In the genomic region with DNA sequence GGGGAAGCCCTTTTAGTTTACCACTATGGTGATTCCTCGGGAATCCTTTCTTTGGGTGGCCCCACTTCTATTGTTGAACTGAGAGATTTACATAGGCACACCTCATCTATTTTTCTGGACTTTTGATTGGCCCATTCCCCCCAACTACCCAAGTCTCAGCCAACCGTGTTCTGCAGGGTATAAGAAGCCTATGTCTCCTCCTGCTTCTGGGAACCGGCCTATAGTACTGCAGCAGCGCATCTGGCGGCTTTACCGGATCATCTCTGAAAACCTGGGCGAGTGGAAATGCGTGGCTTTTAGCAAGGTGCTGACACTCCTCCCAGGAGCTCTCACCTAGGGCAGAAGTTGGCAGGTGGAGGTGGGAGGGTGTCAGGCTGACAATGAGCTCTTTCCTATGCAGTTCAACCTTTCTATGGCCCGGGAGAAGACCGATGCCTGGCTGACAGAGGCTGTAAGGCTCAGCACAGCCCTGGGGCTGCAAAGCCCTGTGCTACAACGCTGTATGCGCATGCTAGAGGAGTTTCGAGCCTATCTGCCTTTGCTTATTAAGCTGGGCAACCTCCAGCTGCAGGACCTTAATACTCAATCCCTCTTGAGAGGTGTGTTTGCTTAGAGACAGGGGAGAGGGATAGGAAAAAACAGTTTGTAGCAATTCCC, we compare ENCODE assay signal across 10 mouse cellular contexts. TPM values are rescaled to one million over a fixed set of nuclear protein-coding genes. Genes with fewer than 3 reads are reported as not detected.
DNase-seq lines count a peak whose midpoint lies in the region; ATAC-seq and TF ChIP-seq lines count a peak whose summit lies in the region.
"Had no signal": no experiment of that assay in that cellular context is flagged by ENCODE, and none has a peak within 500 bp of the region (broad histone marks: within the 10 kb centered on the region; RNA-seq: fewer than 3 reads in every experiment).

No protein-coding gene starts in this region.

- no peak for DNase-seq in stomach, postnatal 0 days (ENCODE audit: low spot score)
- no peak for DNase-seq in c-Kit-positive CD71-positive TER-119-positive erythroid progenitor cells, embryonic 14.5 days (ENCODE audit: low spot score)
- DNase-seq: cerebellum, adult 11-12 months; gastrocnemius, adult 2 months had no signal

- WGBS in forebrain, embryonic 12.5 days: 11% methylated on average over 13 of the region's 13 CpGs
- WGBS in forebrain, embryonic 16.5 days: 11% methylated on average over 13 of the region's 13 CpGs
- WGBS in stomach, embryonic 14.5 days: 8% methylated on average over 13 of the region's 13 CpGs
- WGBS in stomach, postnatal 0 days: 15% methylated on average over 13 of the region's 13 CpGs
- WGBS in limb, embryonic 12.5 days: 15% methylated on average over 13 of the region's 13 CpGs
- 11% methylated on average over 13 of the region's 13 CpGs for WGBS in stomach, embryonic 15.5 days

- no peaks in the 10 kb centered on the region for H3K36me3 ChIP-seq in forebrain, embryonic 12.5 days (replicated peaks)
- H3K36me3 ChIP-seq in forebrain, embryonic 16.5 days (ENCODE audit: control insufficient read depth, insufficient read depth): no peaks in the 10 kb centered on the region
- no peaks in the 10 kb centered on the region for H3K36me3 ChIP-seq in stomach, embryonic 14.5 days (ENCODE audit: control insufficient read depth, insufficient read depth, low read length)
- no peaks in the 10 kb centered on the region for H3K36me3 ChIP-seq in stomach, postnatal 0 days (ENCODE audit: control insufficient read depth, insufficient read depth, low read length)
- H3K36me3 ChIP-seq in limb, embryonic 12.5 days: no peaks in the 10 kb centered on the region
- H3K36me3 ChIP-seq in stomach, embryonic 15.5 days: no peaks in the 10 kb centered on the region

- H3K9me3 ChIP-seq in forebrain, embryonic 12.5 days: no peaks in the 10 kb centered on the region
- no peaks in the 10 kb centered on the region for H3K9me3 ChIP-seq in forebrain, embryonic 16.5 days (ENCODE audit: control insufficient read depth, low read length)
- H3K9me3 ChIP-seq in stomach, embryonic 14.5 days (ENCODE audit: control insufficient read depth, low read depth, low read length): no peaks in the 10 kb centered on the region
- H3K9me3 ChIP-seq in stomach, postnatal 0 days (ENCODE audit: control insufficient read depth, low read length): no peaks in the 10 kb centered on the region
- H3K9me3 ChIP-seq in limb, embryonic 12.5 days: no peaks in the 10 kb centered on the region
- no peaks in the 10 kb centered on the region for H3K9me3 ChIP-seq in stomach, embryonic 15.5 days

- no peak for ATAC-seq in forebrain, embryonic 12.5 days (ENCODE audit: low FRiP score)
- ATAC-seq in forebrain, embryonic 16.5 days: no peak
- ATAC-seq in stomach, embryonic 14.5 days (ENCODE audit: insufficient number of reproducible peaks, insufficient read depth, low FRiP score, low read depth): peak; percentile 71
- ATAC-seq in stomach, postnatal 0 days (ENCODE audit: low FRiP score, low TSS enrichment): no peak
- ATAC-seq in limb, embryonic 12.5 days (ENCODE audit: insufficient number of reproducible peaks, insufficient read depth, low FRiP score, low TSS enrichment, low read depth): peak; percentile 63; the same call in 1 of the 2 replicates
- ATAC-seq in stomach, embryonic 15.5 days (ENCODE audit: insufficient read depth, low FRiP score, low read depth): peak; percentile 65; the same call in 1 of the 2 replicates
- no peak for ATAC-seq in megakaryocyte-erythroid progenitor cell, adult 5-6 weeks (replicated peaks; ENCODE audit: low FRiP score, low TSS enrichment, poor library complexity, severe bottlenecking)

- TF ChIP-seq EP300 in stomach, postnatal 0 days (optimal IDR thresholded peaks at IDR 0.05): no peak

- no peaks in the 10 kb centered on the region; the same call in 1 of the 2 replicates for H3K27me3 ChIP-seq in forebrain, embryonic 12.5 days
- H3K27me3 ChIP-seq in forebrain, embryonic 16.5 days (replicated peaks; ENCODE audit: control insufficient read depth, insufficient read depth, low read length): no peaks in the 10 kb centered on the region
- H3K27me3 ChIP-seq in stomach, embryonic 14.5 days (ENCODE audit: control insufficient read depth, insufficient read depth, low read length): no peaks in the 10 kb centered on the region
- H3K27me3 ChIP-seq in stomach, postnatal 0 days (ENCODE audit: control insufficient read depth, insufficient read depth, low read length): no peaks in the 10 kb centered on the region
- H3K27me3 ChIP-seq in limb, embryonic 12.5 days: no peaks in the 10 kb centered on the region
- no peaks in the 10 kb centered on the region for H3K27me3 ChIP-seq in stomach, embryonic 15.5 days (replicated peaks)

- no peak overlapping the region for H3K27ac ChIP-seq in forebrain, embryonic 12.5 days
- H3K27ac ChIP-seq in forebrain, embryonic 16.5 days (ENCODE audit: low read length): no peak overlapping the region
- no peak overlapping the region for H3K27ac ChIP-seq in stomach, embryonic 14.5 days (ENCODE audit: low read length)
- H3K27ac ChIP-seq in stomach, postnatal 0 days (replicated peaks): no peak overlapping the region
- H3K27ac ChIP-seq in limb, embryonic 12.5 days: no peak overlapping the region
- H3K27ac ChIP-seq in stomach, embryonic 15.5 days: no peak overlapping the region
- H3K27ac ChIP-seq: gastrocnemius, adult 2 months had no signal

- no peak for TF ChIP-seq CTCF in stomach, postnatal 0 days (IDR thresholded peaks at IDR 0.05; ENCODE audit: low read depth)

- no peak overlapping the region for H3K9ac ChIP-seq in forebrain, embryonic 12.5 days
- no peak overlapping the region for H3K9ac ChIP-seq in forebrain, embryonic 16.5 days (replicated peaks; ENCODE audit: low read depth, low read length)
- H3K9ac ChIP-seq in stomach, embryonic 14.5 days (replicated peaks; ENCODE audit: low read depth, low read length): no peak overlapping the region
- no peak overlapping the region for H3K9ac ChIP-seq in stomach, postnatal 0 days (ENCODE audit: low read length)
- H3K9ac ChIP-seq in limb, embryonic 12.5 days (replicated peaks): no peak overlapping the region
- no peak overlapping the region for H3K9ac ChIP-seq in stomach, embryonic 15.5 days

- H3K4me3 ChIP-seq in forebrain, embryonic 12.5 days (replicated peaks): no peak overlapping the region
- no peak overlapping the region for H3K4me3 ChIP-seq in forebrain, embryonic 16.5 days (replicated peaks; ENCODE audit: low read length)
- H3K4me3 ChIP-seq in stomach, embryonic 14.5 days (ENCODE audit: low read depth, low read length): no peak overlapping the region
- H3K4me3 ChIP-seq in stomach, postnatal 0 days (ENCODE audit: low read depth, low read length): no peak overlapping the region
- no peak overlapping the region for H3K4me3 ChIP-seq in limb, embryonic 12.5 days (replicated peaks)
- H3K4me3 ChIP-seq in stomach, embryonic 15.5 days (replicated peaks): no peak overlapping the region
- H3K4me3 ChIP-seq: gastrocnemius, adult 2 months had no signal

- no peaks in the 10 kb centered on the region for H3K4me1 ChIP-seq in forebrain, embryonic 12.5 days
- no peaks in the 10 kb centered on the region for H3K4me1 ChIP-seq in forebrain, embryonic 16.5 days (replicated peaks; ENCODE audit: control insufficient read depth, insufficient read depth, low read length)
- no peaks in the 10 kb centered on the region for H3K4me1 ChIP-seq in stomach, embryonic 14.5 days (ENCODE audit: control insufficient read depth, insufficient read depth, low read length)
- no peaks in the 10 kb centered on the region for H3K4me1 ChIP-seq in stomach, postnatal 0 days (replicated peaks; ENCODE audit: control insufficient read depth, insufficient read depth)
- no peaks in the 10 kb centered on the region for H3K4me1 ChIP-seq in limb, embryonic 12.5 days (replicated peaks)
- H3K4me1 ChIP-seq in stomach, embryonic 15.5 days: no peaks in the 10 kb centered on the region

- H3K4me2 ChIP-seq in forebrain, embryonic 12.5 days: peak overlapping the region; percentile 22; the same call in 1 of the 2 replicates
- no peak overlapping the region for H3K4me2 ChIP-seq in forebrain, embryonic 16.5 days (ENCODE audit: low read length)
- H3K4me2 ChIP-seq in stomach, embryonic 14.5 days (replicated peaks; ENCODE audit: low read depth, low read length): 0 out of 2 replicates have a peak overlapping the region, but pooled peaks have one; percentile 5
- H3K4me2 ChIP-seq in stomach, postnatal 0 days (replicated peaks; ENCODE audit: low read depth): no peak overlapping the region
- peak overlapping the region; percentile 40 for H3K4me2 ChIP-seq in limb, embryonic 12.5 days
- peak overlapping the region; percentile 27; the same call in 1 of the 2 replicates for H3K4me2 ChIP-seq in stomach, embryonic 15.5 days

RNA-seq across cellular contexts. Expression of a gene that starts 35.0 kb away (rescaled TPM):
- 0.85 and 0.96 TPM in 2 replicates for polyA plus RNA-seq in forebrain, embryonic 12.5 days (2016; fragmentation: Nextera tagmentation; extraction: Ambion mirVana)
- polyA plus RNA-seq in forebrain, embryonic 16.5 days (2015; fragmentation: Nextera tagmentation; extraction: Ambion mirVana): 1.0 and 1.3 TPM in 2 replicates
- polyA plus RNA-seq in stomach, embryonic 14.5 days (2014; fragmentation: Nextera tagmentation; extraction: Ambion mirVana): 1.5 and 2.0 TPM in 2 replicates
- polyA plus RNA-seq in stomach, postnatal 0 days (2015; fragmentation: Nextera tagmentation; extraction: Ambion mirVana): 0.07 and 0.19 TPM in 2 replicates
- 1.2 and 1.5 TPM in 2 replicates for polyA plus RNA-seq in limb, embryonic 12.5 days (2016; fragmentation: Nextera tagmentation; extraction: Ambion mirVana)
- polyA plus RNA-seq in stomach, embryonic 15.5 days (2015; fragmentation: Nextera tagmentation; extraction: Ambion mirVana): 0.71 and 0.95 TPM in 2 replicates
- total RNA-seq in megakaryocyte-erythroid progenitor cell, adult 5-6 weeks (2014; fragmentation: Nextera tagmentation): 0.47 and 0.90 TPM in 2 replicates
- total RNA-seq in megakaryocyte-erythroid progenitor cell, adult 5-6 weeks (2017): 0.19 and 0.76 TPM in 2 replicates

RNA-seq across cellular contexts. Expression of a gene that starts 45.3 kb away (rescaled TPM):
- 2.5 and 15.7 TPM in 2 replicates for polyA plus RNA-seq in forebrain, embryonic 12.5 days (2016; fragmentation: Nextera tagmentation; extraction: Ambion mirVana)
- 4.6 and 9.1 TPM in 2 replicates for polyA plus RNA-seq in forebrain, embryonic 16.5 days (2015; fragmentation: Nextera tagmentation; extraction: Ambion mirVana)
- polyA plus RNA-seq in stomach, embryonic 14.5 days (2014; fragmentation: Nextera tagmentation; extraction: Ambion mirVana): 24.1 and 35.7 TPM in 2 replicates
- polyA plus RNA-seq in stomach, postnatal 0 days (2015; fragmentation: Nextera tagmentation; extraction: Ambion mirVana): 42.7 and 45.1 TPM in 2 replicates
- polyA plus RNA-seq in limb, embryonic 12.5 days (2016; fragmentation: Nextera tagmentation; extraction: Ambion mirVana): 9.9 and 13.9 TPM in 2 replicates
- 24.2 and 37.0 TPM in 2 replicates for polyA plus RNA-seq in stomach, embryonic 15.5 days (2015; fragmentation: Nextera tagmentation; extraction: Ambion mirVana)
- total RNA-seq in megakaryocyte-erythroid progenitor cell, adult 5-6 weeks (2014; fragmentation: Nextera tagmentation): 0.15 and 6.2 TPM in 2 replicates
- 5.2 TPM in 1 of 2 replicates, not detected in the other for total RNA-seq in megakaryocyte-erythroid progenitor cell, adult 5-6 weeks (2017)

RNA-seq across cellular contexts. Expression of a gene that starts 45.5 kb away (rescaled TPM):
- polyA plus RNA-seq in forebrain, embryonic 12.5 days (2016; fragmentation: Nextera tagmentation; extraction: Ambion mirVana): 72.2 and 73.8 TPM in 2 replicates
- 84.4 and 86.7 TPM in 2 replicates for polyA plus RNA-seq in forebrain, embryonic 16.5 days (2015; fragmentation: Nextera tagmentation; extraction: Ambion mirVana)
- 88.9 and 94.0 TPM in 2 replicates for polyA plus RNA-seq in stomach, embryonic 14.5 days (2014; fragmentation: Nextera tagmentation; extraction: Ambion mirVana)
- 53.0 and 53.2 TPM in 2 replicates for polyA plus RNA-seq in stomach, postnatal 0 days (2015; fragmentation: Nextera tagmentation; extraction: Ambion mirVana)
- polyA plus RNA-seq in limb, embryonic 12.5 days (2016; fragmentation: Nextera tagmentation; extraction: Ambion mirVana): 72.8 and 77.2 TPM in 2 replicates
- 69.0 and 81.8 TPM in 2 replicates for polyA plus RNA-seq in stomach, embryonic 15.5 days (2015; fragmentation: Nextera tagmentation; extraction: Ambion mirVana)
- total RNA-seq in megakaryocyte-erythroid progenitor cell, adult 5-6 weeks (2014; fragmentation: Nextera tagmentation): 32.1 and 35.3 TPM in 2 replicates
- total RNA-seq in megakaryocyte-erythroid progenitor cell, adult 5-6 weeks (2017): 58.9 and 67.3 TPM in 2 replicates

RNA-seq across cellular contexts. Expression of a gene that starts 45.8 kb away (rescaled TPM):
- 126 and 142 TPM in 2 replicates for polyA plus RNA-seq in forebrain, embryonic 12.5 days (2016; fragmentation: Nextera tagmentation; extraction: Ambion mirVana)
- polyA plus RNA-seq in forebrain, embryonic 16.5 days (2015; fragmentation: Nextera tagmentation; extraction: Ambion mirVana): 124 and 125 TPM in 2 replicates
- 203 and 209 TPM in 2 replicates for polyA plus RNA-seq in stomach, embryonic 14.5 days (2014; fragmentation: Nextera tagmentation; extraction: Ambion mirVana)
- 184 and 204 TPM in 2 replicates for polyA plus RNA-seq in stomach, postnatal 0 days (2015; fragmentation: Nextera tagmentation; extraction: Ambion mirVana)
- 167 and 168 TPM in 2 replicates for polyA plus RNA-seq in limb, embryonic 12.5 days (2016; fragmentation: Nextera tagmentation; extraction: Ambion mirVana)
- 189 and 199 TPM in 2 replicates for polyA plus RNA-seq in stomach, embryonic 15.5 days (2015; fragmentation: Nextera tagmentation; extraction: Ambion mirVana)
- total RNA-seq in megakaryocyte-erythroid progenitor cell, adult 5-6 weeks (2014; fragmentation: Nextera tagmentation): 61.3 and 68.5 TPM in 2 replicates
- 56.7 and 98.8 TPM in 2 replicates for total RNA-seq in megakaryocyte-erythroid progenitor cell, adult 5-6 weeks (2017)

RNA-seq across cellular contexts. Expression of a gene that starts 50.7 kb away (rescaled TPM):
- polyA plus RNA-seq in forebrain, embryonic 12.5 days (2016; fragmentation: Nextera tagmentation; extraction: Ambion mirVana): 184 and 187 TPM in 2 replicates
- 191 and 228 TPM in 2 replicates for polyA plus RNA-seq in forebrain, embryonic 16.5 days (2015; fragmentation: Nextera tagmentation; extraction: Ambion mirVana)
- polyA plus RNA-seq in stomach, embryonic 14.5 days (2014; fragmentation: Nextera tagmentation; extraction: Ambion mirVana): 373 and 394 TPM in 2 replicates
- polyA plus RNA-seq in stomach, postnatal 0 days (2015; fragmentation: Nextera tagmentation; extraction: Ambion mirVana): 265 and 289 TPM in 2 replicates
- 216 and 232 TPM in 2 replicates for polyA plus RNA-seq in limb, embryonic 12.5 days (2016; fragmentation: Nextera tagmentation; extraction: Ambion mirVana)
- polyA plus RNA-seq in stomach, embryonic 15.5 days (2015; fragmentation: Nextera tagmentation; extraction: Ambion mirVana): 352 TPM in 2 replicates
- total RNA-seq in megakaryocyte-erythroid progenitor cell, adult 5-6 weeks (2014; fragmentation: Nextera tagmentation): 134 and 140 TPM in 2 replicates
- total RNA-seq in megakaryocyte-erythroid progenitor cell, adult 5-6 weeks (2017): 117 and 130 TPM in 2 replicates

Comparison
In these comparisons a context has a peak if more than half of its experiments do, and no peak if none do; other contexts are left out.
1. ATAC-seq: peak in stomach, embryonic 14.5 days (single experiment), limb, embryonic 12.5 days (single experiment) and stomach, embryonic 15.5 days (single experiment); none in forebrain, embryonic 12.5 days (single experiment), forebrain, embryonic 16.5 days (single experiment), stomach, postnatal 0 days (single experiment) and megakaryocyte-erythroid progenitor cell, adult 5-6 weeks (single experiment).
2. H3K4me2 ChIP-seq: peak in forebrain, embryonic 12.5 days (single experiment), stomach, embryonic 14.5 days (single experiment), limb, embryonic 12.5 days (single experiment) and stomach, embryonic 15.5 days (single experiment); none in forebrain, embryonic 16.5 days (single experiment) and stomach, postnatal 0 days (single experiment).